Mouse (Mus musculus) frontal cortex, postnatal 14 days (tissue): Measurements from ENCODE around the gene Fam45a.
"Not testable (repeated sequence)": the region's sequence is repeated elsewhere in the genome, so short reads cannot be mapped to it uniquely, and the experiment has no call there.

ENCODE experiments used
- DNase-seq, 2 experiments: peaks; one replicate each; pipeline ENCODE4 v3.0.0; 2022; ENCODE audit warnings: low spot score in 2 of 2

The Fam45a gene

DNA sequence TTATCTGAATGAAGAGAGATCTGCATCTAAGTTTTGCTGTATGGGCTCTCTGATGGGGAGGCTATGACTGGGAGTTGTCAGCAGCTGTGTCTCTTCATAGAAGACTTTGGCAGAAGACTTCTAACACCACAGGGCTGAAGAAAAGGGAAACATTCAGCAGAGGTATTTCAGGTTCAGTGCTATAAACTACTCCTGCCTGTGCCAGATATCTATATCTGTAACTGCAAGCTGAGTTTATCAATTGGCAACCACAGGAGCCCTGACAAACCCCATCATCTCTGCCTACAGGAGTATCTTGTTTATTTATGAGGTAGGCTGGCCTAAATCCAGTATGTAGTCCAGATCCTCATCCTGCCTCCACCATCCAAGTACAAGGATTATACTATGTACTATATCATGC lies 31.9 kb downstream of the Fam45a start:
- DNase-seq, result no peak

DNA sequence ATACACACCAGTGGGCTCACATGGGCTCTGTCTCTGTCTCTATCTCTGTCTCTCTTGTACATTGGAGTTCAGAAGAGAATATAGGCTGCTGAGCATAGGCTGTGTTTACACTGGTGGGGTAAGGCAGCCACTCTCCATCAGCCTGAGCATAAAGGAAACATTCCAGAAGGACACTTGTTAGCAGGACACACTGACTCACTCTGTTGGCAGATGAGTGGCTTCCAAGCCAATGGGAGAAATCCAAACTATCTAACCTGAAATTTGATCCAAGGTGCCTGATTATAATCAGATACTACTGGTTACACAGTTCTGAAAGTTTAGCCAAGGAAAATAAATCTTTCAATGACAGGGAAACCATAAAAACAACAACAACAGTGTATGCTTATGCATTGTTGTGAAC lies 34.3 kb downstream of the Fam45a start:
- DNase-seq, result no peak

DNA sequence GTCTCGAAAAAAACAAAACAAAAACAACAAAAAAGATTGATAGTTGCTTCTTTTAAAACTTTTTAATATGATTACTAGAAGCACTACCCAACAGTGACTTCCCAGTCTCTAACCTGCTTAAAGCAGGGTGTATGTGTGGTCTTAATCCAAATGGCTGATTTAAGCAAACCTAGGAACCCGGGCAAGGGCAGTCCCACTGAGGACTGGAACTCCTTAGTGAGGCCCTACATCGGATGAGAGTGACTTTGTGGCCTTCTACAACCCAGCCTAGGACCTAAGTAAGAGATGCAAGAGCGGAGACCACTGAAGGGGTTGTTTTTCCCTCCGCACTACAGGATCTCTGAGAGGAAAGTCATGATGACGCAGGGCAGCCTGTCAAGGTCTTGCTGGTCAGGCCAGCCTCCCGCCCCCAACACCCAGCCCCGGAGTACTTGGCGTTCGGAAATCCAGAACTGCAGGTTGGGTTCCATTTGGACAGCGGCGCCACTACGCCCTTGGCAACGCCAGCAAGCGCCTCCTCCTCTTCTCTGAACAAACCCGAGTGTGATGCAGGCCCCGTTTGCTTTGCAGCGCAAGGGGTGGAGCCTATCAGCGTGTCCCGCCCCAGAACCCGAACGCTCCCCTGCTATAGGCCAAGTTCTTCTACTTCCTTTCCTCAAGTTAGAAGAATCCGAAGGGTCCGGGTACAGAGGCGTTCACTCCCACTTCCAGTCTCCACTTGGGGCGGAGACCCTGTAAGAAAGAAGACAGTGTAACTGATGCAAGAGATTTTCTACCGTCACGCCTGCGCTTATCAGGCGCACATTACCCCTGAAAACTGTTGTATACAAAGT lies 49.7 kb downstream of the Fam45a start, which contains the start of gene Sfxn4:
Gene Sfxn4, minus strand, starts transcription at position 612 of the 833 bp plus-strand sequence.
- DNase-seq, result peak; percentile 84 to 87

DNA sequence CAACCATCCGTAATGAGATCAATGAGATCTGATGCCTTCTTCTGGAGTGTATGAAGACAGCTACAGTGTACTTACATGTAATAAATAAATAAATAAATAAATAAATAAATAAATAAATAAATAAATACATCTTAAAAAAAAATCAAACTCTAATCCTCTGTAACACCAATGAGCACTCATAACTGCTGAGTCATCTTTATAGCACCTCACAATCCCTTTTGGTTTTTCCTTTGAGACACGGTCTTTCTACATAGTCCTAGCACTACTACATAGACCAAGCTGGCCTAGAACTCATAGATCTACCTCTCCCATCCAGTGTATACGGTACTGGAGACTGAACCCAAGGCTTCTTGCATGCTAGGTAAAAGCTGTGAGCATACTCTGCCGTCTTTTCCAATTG lies 54.8 kb downstream of the Fam45a start:
- DNase-seq, result not testable (repeated sequence)

DNA sequence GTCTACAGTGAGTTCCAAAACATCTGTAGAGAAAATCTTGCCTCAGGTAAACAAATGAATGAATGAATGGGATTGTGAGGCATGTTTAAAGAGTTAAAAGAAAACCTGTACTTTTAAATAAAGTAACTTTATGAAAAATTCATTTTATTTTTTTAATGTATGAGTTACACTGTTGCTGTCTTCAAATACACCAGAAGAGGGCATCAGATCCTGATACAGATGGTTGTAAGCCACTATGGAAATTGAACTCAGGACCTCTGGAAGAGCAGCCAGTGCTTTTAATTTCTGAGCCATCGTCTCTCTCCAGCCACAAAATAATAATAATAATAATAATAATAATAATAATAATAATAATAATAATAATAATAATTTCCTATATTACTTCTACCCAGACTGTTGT lies 59.1 kb downstream of the Fam45a start:
- no peak for DNase-seq

DNA sequence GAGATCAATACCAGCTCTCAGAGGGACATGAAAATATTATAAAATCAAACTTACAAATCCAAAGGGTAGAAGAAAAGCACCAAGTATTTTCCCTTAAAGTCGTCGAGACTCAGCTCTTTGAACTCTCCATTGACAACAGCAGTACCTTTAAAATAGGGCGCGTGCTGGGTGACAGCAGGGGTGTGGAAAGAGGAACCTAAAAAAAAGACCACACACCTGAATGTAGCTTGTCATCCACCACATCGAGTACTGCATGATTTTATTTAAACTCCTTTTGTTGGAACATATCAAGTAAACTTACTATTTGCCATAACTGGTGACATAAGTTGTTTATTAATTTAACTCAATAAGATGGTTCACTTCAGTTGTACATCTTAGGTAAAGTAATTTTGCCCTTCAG lies 60.0 kb downstream of the Fam45a start:
- DNase-seq, result no peak

DNA sequence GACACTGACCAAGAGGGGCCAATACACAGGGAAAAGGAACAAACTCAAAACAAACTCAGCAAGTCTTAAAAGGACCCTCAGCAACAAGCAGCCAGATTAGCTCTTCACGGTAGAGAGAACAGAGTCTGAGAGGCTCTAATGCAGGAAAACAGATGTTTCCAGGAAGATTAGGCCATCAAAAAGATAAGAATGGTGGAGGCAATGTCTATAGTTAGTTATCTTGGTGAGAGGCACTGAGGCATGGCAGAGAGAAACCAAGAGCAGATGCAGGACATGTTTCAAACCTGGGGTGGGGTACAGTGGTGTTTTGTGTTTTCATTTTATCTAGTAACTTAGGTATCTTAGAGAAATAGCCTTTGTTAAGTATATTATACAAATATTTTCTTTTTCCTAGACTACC lies 60.9 kb downstream of the Fam45a start:
- no peak for DNase-seq

DNA sequence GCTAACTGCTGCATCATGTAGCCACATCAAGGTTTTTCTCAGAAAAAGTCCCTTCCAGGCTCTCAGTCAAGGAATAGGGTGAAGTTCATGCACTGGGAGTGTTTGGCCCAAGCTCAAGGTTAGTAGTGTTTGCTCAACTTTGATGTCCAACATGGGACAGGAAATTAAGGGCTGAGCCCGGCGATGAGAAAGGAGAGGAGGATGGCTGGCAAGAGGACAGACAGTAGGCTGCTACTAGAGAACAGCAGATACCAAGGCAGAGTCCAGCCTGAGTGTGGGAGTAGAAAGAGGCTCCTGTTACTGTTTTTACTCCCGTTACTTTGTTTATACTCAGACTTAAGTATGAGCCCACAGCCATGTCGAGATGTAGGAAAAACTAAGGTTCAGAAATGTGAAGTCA lies 62.1 kb downstream of the Fam45a start:
- no peak for DNase-seq

DNA sequence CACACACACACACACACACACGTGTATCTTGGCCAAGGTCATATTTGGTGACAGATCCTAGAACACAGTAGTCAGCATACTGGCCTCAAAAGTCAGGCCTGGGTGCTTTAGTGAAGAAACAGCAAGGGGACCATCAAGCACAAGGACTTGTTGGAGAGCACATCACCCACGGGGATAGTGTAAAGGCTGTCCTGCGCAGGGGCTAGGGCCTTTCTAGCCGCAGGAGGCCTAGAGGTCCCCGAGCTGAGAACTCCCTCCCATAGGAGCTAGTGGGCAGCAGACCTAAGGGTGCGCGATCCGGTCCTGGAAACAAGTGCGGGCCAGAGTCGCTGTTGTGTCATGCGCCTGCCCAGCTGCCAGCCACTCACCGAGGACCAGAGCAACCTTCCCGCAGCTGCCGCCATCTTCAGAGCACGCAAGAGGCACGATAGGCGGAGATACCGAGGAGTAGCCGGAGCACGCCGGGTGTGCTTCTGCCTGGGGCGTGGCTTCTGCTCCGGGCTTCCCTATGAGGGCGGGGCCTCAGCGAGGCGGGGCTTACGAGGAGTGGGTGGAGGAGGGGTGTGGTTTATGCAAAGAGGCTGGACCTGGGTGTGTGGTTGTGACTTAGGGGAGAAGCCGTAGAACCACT lies 62.8 kb downstream of the Fam45a start, which contains the start of gene Prdx3:
Gene Prdx3, minus strand, starts transcription at position 493 of the 631 bp plus-strand sequence.
- peak; percentile 91 to 92 for DNase-seq

DNA sequence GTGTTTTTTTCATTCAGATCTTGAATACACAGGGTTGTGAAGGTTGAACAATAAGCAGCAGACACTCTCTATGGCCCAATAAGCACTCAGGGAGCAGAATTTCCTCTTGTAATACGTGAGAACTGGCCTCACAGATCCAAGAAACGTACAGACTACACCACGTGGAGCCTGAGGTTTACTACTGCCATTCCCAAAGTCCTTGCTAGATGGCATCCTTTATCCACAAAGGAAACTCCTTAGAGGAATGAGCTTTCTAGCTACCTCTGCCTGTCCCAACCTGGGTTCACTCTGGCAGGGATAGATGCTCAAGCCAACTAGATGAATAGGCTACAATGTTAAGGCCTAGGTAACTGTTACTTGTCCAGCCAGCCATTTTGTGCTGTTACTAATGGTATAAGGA lies 71.7 kb downstream of the Fam45a start:
- DNase-seq, result no peak
